Mouse (Mus musculus) spleen, adult 2 months (tissue): ENCODE results near the gene Klf1.

Experiments used
- CTCF ChIP-seq: fragments of 200-500 bp; IDR thresholded peaks from 2 replicates; pipeline ENCODE4 v1.5.1; 2011; ENCODE audit warnings: mild to moderate bottlenecking, inconsistent platforms; ENCODE audit not compliant: insufficient read depth, insufficient read length, insufficient replicate concordance; ENCODE audit errors: extremely low read depth
- POLR2A ChIP-seq: fragments of 200-500 bp; IDR thresholded peaks from 2 replicates; pipeline ENCODE4 v1.6.1; 2011; ENCODE audit warnings: low read depth, low read length, inconsistent platforms

- TF ChIP-seq CTCF (no peak), POLR2A (no peak)
Observed at GRCm38 (mm10) chr8:84912391-84912790, 10.7 kb downstream of the Klf1 start.
